Mouse (Mus musculus) ES-E14 (cell line): ENCODE measurements at regions not wholly inside any gene's neighbourhood (a gene's known extent, or its start where the extent isn't known, plus 50 kb on each side); places are given as distances from the start of the nearest gene placed in this dataset.

Experiments
- CHD2 ChIP-seq: IDR thresholded peaks from 2 replicates; pipeline ENCODE4 v1.6.1; 2014; ENCODE audit warnings: mild to moderate bottlenecking, low read depth, low read length, inconsistent platforms
- HCFC1 ChIP-seq: IDR thresholded peaks from 2 replicates; pipeline ENCODE4 v1.6.1; 2012; ENCODE audit warnings: low read length, inconsistent platforms, borderline replicate concordance; ENCODE audit not compliant: insufficient read depth
- MAFK ChIP-seq: IDR thresholded peaks from 2 replicates; pipeline ENCODE4 v1.6.1; 2014; ENCODE audit warnings: mild to moderate bottlenecking, low read depth, low read length, inconsistent platforms; ENCODE audit not compliant: insufficient read depth
- ZC3H11A ChIP-seq: IDR thresholded peaks from 2 replicates; pipeline ENCODE4 v1.6.1; 2012; ENCODE audit warnings: low read depth, mild to moderate bottlenecking, inconsistent platforms, low read length, borderline replicate concordance
- ZNF384 ChIP-seq: IDR thresholded peaks from 2 replicates; pipeline ENCODE4 v1.6.1; 2012; ENCODE audit warnings: low read depth, low read length, inconsistent platforms

DNA sequence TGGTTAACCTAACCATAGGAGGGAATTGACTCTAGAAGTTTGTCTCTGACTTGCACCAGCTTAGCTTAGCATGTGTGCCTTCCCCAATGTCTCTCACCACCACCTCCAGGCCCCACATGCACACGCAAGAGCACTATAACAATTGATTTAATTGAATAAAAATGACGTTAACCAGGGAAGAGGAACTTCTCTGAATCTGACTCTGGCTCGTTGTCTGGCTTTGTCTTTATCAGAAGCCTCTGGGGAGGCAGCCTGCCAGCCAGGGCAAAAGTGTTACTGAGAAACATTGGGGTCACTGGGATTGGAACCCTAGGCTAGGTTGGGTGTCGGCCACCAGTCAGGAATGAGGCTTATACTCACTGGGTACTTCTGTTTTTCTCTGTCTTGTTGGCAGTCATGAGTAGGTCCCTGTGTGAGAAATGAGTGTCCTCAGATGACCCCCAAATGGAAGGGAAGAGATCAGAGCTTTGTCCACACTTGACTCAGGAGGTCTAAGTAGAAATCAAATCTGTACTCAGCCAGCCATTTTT is 141.9 kb upstream of the Jmjd1c start:
- TF ChIP-seq CHD2 (no peak), ZNF384 (no peak), HCFC1 (no peak), ZC3H11A (no peak), MAFK (no peak)
